Mouse (Mus musculus): Measurements from ENCODE around the gene Paxbp1. TPM values are rescaled to one million over a fixed set of nuclear protein-coding genes. Genes with fewer than 3 reads are reported as not detected.

Paxbp1 gene
- polyA plus RNA-seq, 1 experiment from 2014 or later: 105 TPM

GRCm38 (mm10) chr16:91011021-91011683 is 33.2 kb downstream of the Paxbp1 start, which contains the start of gene Synj1:
Gene Synj1, minus strand, starts transcription at chr16:91011308.
- peak within 1 kb of the TSS; percentile 76 for H3K4me2 ChIP-seq
- peak; percentile 96 for ATAC-seq (ENCODE audit: low FRiP score)
- H3K36me3 ChIP-seq (replicated peaks): peaks cover 23% of the 10 kb centered on the region
- under 1% methylated on average over 49 of the region's 66 CpGs for WGBS
- H3K9ac ChIP-seq: peak within 1 kb of the TSS; percentile 89
- no peaks in the 10 kb centered on the region for H3K9me3 ChIP-seq
- peak within 1 kb of the TSS; percentile 91 for H3K27ac ChIP-seq
- H3K4me3 ChIP-seq (replicated peaks): peak within 1 kb of the TSS; percentile 95
- H3K27me3 ChIP-seq: no peaks in the 10 kb centered on the region
- H3K4me1 ChIP-seq: peaks cover 24% of the 10 kb centered on the region

DNA sequence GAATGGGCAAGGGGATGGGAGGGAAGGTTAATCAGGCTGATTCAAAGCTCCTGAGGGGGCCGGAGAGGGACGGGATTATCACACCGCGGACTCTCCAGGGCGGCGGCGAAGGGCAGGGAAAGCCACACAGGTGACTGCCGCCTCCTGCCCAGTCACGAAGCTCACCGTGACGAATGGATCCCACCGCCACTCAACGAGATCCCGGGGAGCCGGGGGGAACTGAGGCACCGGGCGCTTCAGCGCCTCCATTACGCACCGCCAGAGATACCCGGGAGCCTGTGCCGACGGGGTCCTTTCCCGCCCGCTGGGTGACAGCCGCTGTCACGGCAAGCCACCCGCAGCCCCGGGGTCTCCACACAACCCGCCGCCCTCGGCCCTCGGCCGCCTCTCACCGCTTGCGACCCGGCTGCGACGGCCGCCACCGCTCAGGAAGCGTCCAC is 33.7 kb downstream of the Paxbp1 start:
- Histone ChIP-seq H3K27ac (peak overlapping the region; percentile 91), H3K4me2 (peak overlapping the region; percentile 76), H3K9ac (peak overlapping the region; percentile 89), H3K9me3 (no peaks in the 10 kb centered on the region), H3K4me1 (peaks cover 24% of the 10 kb centered on the region), H3K4me3 (replicated peaks) (peak overlapping the region; percentile 95), H3K27me3 (no peaks in the 10 kb centered on the region), H3K36me3 (replicated peaks) (peaks cover 17% of the 10 kb centered on the region)
- WGBS: under 1% methylated on average over 42 of the region's 42 CpGs
- ATAC-seq (ENCODE audit: low FRiP score): peak; percentile 79; the same call in 1 of the 2 replicates

DNA sequence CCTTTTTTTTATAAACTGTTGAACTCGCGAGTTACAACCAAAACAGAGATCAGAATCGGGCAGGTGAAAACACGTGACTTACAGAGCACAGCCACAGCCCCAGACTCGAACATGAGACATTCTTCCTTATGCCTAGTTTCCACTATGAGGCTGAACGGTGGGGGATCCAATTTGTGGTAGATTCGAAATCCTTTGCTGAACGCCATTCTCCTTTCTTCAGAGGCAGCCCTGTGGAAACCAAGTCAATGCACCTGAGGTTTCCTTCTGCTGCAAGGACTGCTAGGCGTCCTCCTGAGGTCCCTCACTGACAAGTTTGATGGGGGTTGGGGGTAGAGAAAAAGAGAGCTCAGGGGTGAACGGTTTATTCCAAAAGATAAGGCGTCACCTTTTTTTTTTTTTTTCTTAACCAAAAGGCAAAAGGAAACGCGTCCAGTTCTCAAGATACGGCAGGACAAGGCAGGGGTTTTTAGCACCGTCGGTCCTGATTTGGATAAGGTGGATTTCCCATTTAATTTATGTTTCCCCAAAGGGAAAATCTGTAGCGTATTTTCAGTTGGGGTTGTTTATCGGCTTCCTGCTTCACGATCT is 34.3 kb downstream of the Paxbp1 start:
- H3K27ac ChIP-seq: peak overlapping the region; percentile 91
- H3K4me2 ChIP-seq: peak overlapping the region; percentile 76
- H3K9me3 ChIP-seq: no peaks in the 10 kb centered on the region
- no peaks in the 10 kb centered on the region for H3K27me3 ChIP-seq
- peak overlapping the region; percentile 89 for H3K9ac ChIP-seq
- peaks cover 24% of the 10 kb centered on the region for H3K4me1 ChIP-seq
- peak overlapping the region; percentile 95 for H3K4me3 ChIP-seq (replicated peaks)
- ATAC-seq (ENCODE audit: low FRiP score): no peak
- 1% methylated on average over 19 of the region's 19 CpGs for WGBS
- H3K36me3 ChIP-seq (replicated peaks): peaks cover 12% of the 10 kb centered on the region

DNA sequence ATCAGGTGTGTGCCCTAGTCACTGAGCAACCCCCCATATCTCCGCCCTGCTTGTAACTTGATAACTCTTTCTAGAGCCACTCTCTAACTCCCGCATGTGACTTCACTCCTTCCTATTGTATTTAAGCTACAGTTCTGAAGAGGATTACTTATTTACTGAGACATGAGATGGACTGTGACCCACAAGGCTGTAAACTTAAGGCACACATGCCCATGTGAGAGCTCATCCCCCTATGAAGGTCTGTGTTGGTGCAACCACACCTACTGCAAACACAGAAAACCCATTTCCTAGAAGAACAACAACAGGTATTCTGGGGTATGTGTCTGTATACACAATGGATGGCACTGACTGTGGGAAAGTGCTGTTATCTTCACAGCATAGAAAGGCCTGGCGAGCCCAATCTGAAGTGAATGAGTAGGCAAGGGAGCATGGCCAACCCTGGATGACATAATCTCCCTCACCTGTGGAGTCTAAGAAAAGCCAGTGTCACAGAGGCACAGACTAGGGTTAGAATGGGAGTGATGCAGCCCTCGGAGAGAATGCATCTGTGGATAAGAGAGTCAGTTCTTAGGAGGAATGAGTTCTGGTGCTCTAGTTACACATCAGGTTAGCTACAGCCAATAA is 39.3 kb downstream of the Paxbp1 start:
- H3K27me3 ChIP-seq: no peaks in the 10 kb centered on the region
- no peak overlapping the region for H3K27ac ChIP-seq
- no peaks in the 10 kb centered on the region for H3K9me3 ChIP-seq
- H3K9ac ChIP-seq: no peak overlapping the region
- no peak for ATAC-seq (ENCODE audit: low FRiP score)
- no peak overlapping the region for H3K4me3 ChIP-seq (replicated peaks)
- no peak overlapping the region for H3K4me2 ChIP-seq
- H3K4me1 ChIP-seq: peaks cover 15% of the 10 kb centered on the region
- WGBS: 89% methylated on average over 4 of the region's 4 CpGs
- H3K36me3 ChIP-seq (replicated peaks): 0 out of 2 replicates have a peak, but pooled peaks cover 3% of the 10 kb centered on the region

DNA sequence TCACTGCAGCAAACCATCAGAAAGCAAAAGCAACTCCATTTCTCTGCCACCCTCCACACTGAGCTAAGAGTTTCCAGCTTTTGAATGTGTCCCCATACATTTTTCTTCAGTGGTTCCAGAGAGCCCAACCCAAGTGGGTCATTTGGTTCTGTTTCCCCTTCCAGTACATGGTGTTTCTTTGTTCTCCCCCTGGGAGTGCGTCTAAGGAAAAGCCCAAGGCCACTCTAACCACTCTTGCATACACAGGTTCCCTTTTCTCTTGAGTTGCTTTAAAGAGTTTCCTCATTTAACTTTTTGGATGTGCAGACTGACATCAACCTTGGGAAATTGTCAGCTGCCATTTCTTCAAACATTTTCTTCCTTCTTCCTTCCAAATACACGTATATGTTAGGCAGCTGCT is 43.2 kb downstream of the Paxbp1 start:
- no peak for ATAC-seq (ENCODE audit: low FRiP score)
- no peak overlapping the region for H3K9ac ChIP-seq
- peaks cover 17% of the 10 kb centered on the region for H3K4me1 ChIP-seq
- H3K4me3 ChIP-seq (replicated peaks): no peak overlapping the region
- 90% methylated on average over 2 of the region's 2 CpGs for WGBS
- H3K9me3 ChIP-seq: no peaks in the 10 kb centered on the region
- H3K36me3 ChIP-seq (replicated peaks): 0 out of 2 replicates have a peak, but pooled peaks cover 3% of the 10 kb centered on the region
- no peak overlapping the region for H3K4me2 ChIP-seq
- no peak overlapping the region for H3K27ac ChIP-seq
- no peaks in the 10 kb centered on the region for H3K27me3 ChIP-seq

DNA sequence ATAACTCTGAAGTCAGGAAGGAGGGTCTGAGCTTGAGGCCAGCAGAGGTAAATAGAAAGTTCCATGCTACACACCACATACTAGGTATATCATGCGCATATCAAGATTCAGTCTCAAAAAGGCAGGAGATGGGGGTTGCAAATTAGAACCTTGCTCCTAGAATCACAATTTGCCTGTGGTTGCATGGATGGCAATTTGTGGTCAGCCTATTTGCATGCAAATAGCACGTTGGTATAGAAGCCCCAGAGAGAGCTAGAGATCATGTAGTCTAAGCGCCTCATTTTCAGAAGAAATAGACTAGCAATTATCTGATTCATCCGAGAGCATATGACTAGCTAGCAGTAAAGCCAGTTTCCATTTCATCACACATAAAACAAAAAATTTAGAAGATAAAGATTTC is 44.5 kb downstream of the Paxbp1 start:
- no peaks in the 10 kb centered on the region for H3K9me3 ChIP-seq
- no peak overlapping the region for H3K4me3 ChIP-seq (replicated peaks)
- 0 out of 2 replicates have a peak, but pooled peaks cover 3% of the 10 kb centered on the region for H3K36me3 ChIP-seq (replicated peaks)
- H3K4me1 ChIP-seq: peaks cover 17% of the 10 kb centered on the region
- no peak overlapping the region for H3K4me2 ChIP-seq
- H3K27ac ChIP-seq: no peak overlapping the region
- H3K27me3 ChIP-seq: no peaks in the 10 kb centered on the region
- ATAC-seq (ENCODE audit: low FRiP score): 0 out of 2 replicates have a peak, but pooled peaks have one; percentile 17
- no peak overlapping the region for H3K9ac ChIP-seq
- 53% methylated on average over 4 of the region's 4 CpGs for WGBS

GRCm38 (mm10) chr16:90997822-90998221 is 46.5 kb downstream of the Paxbp1 start:
- WGBS: 95% methylated on average over 3 of the region's 3 CpGs
- Histone ChIP-seq H3K4me1 (peaks cover 17% of the 10 kb centered on the region), H3K36me3 (replicated peaks) (no peaks in the 10 kb centered on the region; the same call in 1 of the 2 replicates), H3K27me3 (no peaks in the 10 kb centered on the region), H3K27ac (no peak overlapping the region), H3K9ac (no peak overlapping the region), H3K4me3 (replicated peaks) (no peak overlapping the region), H3K9me3 (no peaks in the 10 kb centered on the region), H3K4me2 (no peak overlapping the region)
- ATAC-seq (ENCODE audit: low FRiP score): no peak

DNA sequence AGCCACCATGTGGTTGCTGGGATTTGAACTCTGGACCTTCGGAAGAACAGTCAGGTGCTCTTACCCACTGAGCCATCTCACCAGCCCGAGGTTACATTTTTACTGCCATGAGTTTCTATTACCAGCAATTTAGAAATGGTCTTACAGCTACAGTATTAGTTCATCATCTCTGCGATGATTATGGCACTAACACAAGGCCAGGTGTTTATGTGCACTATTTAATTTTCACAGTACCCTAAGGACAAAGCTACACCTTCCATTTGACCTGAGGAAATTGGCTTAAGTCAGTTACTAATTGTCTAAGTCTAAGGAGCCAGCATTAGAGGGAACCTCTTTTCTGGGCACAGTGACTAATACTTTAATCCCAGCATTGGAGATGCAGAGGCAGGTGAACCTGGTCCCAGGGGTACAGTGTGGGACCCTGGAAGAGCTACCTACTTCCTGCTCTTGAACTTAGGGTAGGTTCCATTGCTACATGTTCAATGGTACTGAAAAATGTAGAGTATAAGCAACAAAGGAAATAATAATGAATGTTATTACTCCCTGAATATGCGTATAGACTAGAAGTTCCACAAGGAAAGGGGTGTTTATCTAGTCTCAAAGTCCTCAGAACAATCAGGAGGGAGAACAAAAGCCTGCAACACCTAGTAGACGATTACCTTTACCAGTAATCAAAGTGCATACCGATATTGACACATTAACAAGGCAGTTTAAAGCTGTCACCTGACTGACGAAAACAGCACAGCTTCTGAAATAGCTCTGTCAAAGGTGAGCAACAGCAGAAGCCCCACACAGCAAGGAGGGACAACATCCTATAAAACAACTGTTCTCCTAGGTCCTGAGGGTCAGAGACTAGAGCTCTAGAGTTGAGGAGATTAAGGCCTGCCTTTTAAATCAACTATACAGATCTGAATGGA is 47.8 kb downstream of the Paxbp1 start:
- H3K9ac ChIP-seq: no peak overlapping the region
- ATAC-seq (ENCODE audit: low FRiP score): no peak
- H3K9me3 ChIP-seq: no peaks in the 10 kb centered on the region
- H3K4me3 ChIP-seq (replicated peaks): no peak overlapping the region
- WGBS: 85% methylated on average over 7 of the region's 7 CpGs
- no peaks in the 10 kb centered on the region; the same call in 1 of the 2 replicates for H3K36me3 ChIP-seq (replicated peaks)
- H3K4me1 ChIP-seq: peaks cover 17% of the 10 kb centered on the region
- H3K27ac ChIP-seq: no peak overlapping the region
- H3K4me2 ChIP-seq: no peak overlapping the region
- H3K27me3 ChIP-seq: no peaks in the 10 kb centered on the region

- Histone ChIP-seq H3K4me1 (peaks cover 15% of the 10 kb centered on the region), H3K9ac (no peak overlapping the region), H3K9me3 (no peaks in the 10 kb centered on the region), H3K27me3 (no peaks in the 10 kb centered on the region), H3K27ac (no peak overlapping the region), H3K4me2 (no peak overlapping the region), H3K36me3 (replicated peaks) (peaks cover 6% of the 10 kb centered on the region; the same call in 1 of the 2 replicates), H3K4me3 (replicated peaks) (no peak overlapping the region)
- WGBS: 86% methylated on average over 5 of the region's 5 CpGs
- ATAC-seq (ENCODE audit: low FRiP score): no peak
Observed at GRCm38 (mm10) chr16:90995498-90995897, 48.8 kb downstream of the Paxbp1 start.

DNA sequence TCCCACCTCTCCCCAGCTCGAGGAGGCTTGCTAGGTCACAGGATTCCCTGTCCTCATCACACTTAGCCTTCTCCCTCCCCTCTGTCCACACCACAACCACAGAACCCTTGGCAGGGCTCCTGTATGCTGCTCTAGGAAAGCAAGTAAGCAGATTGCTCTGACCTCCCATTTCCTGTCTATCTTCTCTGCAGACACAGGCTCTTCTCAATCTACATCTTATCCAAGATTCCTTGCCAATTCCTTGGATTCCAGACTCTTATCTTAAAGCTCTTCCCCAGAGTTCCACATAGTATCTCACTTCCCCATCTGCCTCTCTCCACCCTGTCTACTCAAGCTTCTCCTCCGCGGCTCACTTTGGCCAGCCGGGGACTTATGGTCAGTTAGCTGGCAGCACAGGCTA is 49.3 kb downstream of the Paxbp1 start:
- Histone ChIP-seq H3K27me3 (no peaks in the 10 kb centered on the region), H3K9me3 (no peaks in the 10 kb centered on the region), H3K27ac (no peak overlapping the region), H3K4me3 (replicated peaks) (no peak overlapping the region), H3K4me2 (no peak overlapping the region), H3K36me3 (replicated peaks) (peaks cover 9% of the 10 kb centered on the region; the same call in 1 of the 2 replicates), H3K4me1 (peaks cover 13% of the 10 kb centered on the region), H3K9ac (no peak overlapping the region)
- WGBS: 82% methylated on average over 4 of the region's 4 CpGs
- ATAC-seq (ENCODE audit: low FRiP score): no peak

- Histone ChIP-seq H3K4me3 (replicated peaks) (no peak overlapping the region), H3K36me3 (replicated peaks) (peaks cover 16% of the 10 kb centered on the region), H3K9ac (no peak overlapping the region), H3K27ac (no peak overlapping the region), H3K4me2 (no peak overlapping the region), H3K27me3 (no peaks in the 10 kb centered on the region), H3K9me3 (no peaks in the 10 kb centered on the region), H3K4me1 (no peaks in the 10 kb centered on the region)
- 95% methylated on average over 8 of the region's 8 CpGs for WGBS
- ATAC-seq (ENCODE audit: low FRiP score): no peak
Observed at GRCm38 (mm10) chr16:90989162-90989561, 55.2 kb downstream of the Paxbp1 start.

- Histone ChIP-seq H3K4me1 (no peaks in the 10 kb centered on the region), H3K27ac (no peak overlapping the region), H3K4me3 (replicated peaks) (no peak overlapping the region), H3K9ac (no peak overlapping the region), H3K36me3 (replicated peaks) (peaks cover 16% of the 10 kb centered on the region), H3K4me2 (no peak overlapping the region), H3K9me3 (no peaks in the 10 kb centered on the region), H3K27me3 (no peaks in the 10 kb centered on the region)
- ATAC-seq (ENCODE audit: low FRiP score): no peak
- 97% methylated on average over 3 of the region's 3 CpGs for WGBS
Observed at GRCm38 (mm10) chr16:90988665-90989064, 55.7 kb downstream of the Paxbp1 start.

All from forebrain, embryonic 12.5 days (tissue).